Comparison of ENCODE assay signal across 11 mouse cellular contexts in genomic region chr3:145806502-145806901, GRCm38 (mm10). TPM values are rescaled to one million over a fixed set of nuclear protein-coding genes. Genes with fewer than 3 reads are reported as not detected.
DNase-seq lines count a peak whose midpoint lies in the region; ATAC-seq and TF ChIP-seq lines count a peak whose summit lies in the region.
"Had no signal": no experiment of that assay in that cellular context is flagged by ENCODE, and none has a peak within 500 bp of the region (broad histone marks: within the 10 kb centered on the region; RNA-seq: fewer than 3 reads in every experiment).

No protein-coding gene starts in this region.

- no peak overlapping the region for H3K4me3 ChIP-seq in kidney, adult 2 months (ENCODE audit: insufficient read depth, low read depth, low read length)
- no peak overlapping the region for H3K4me3 ChIP-seq in embryonic facial prominence, embryonic 12.5 days
- H3K4me3 ChIP-seq in hindbrain, embryonic 14.5 days (replicated peaks; ENCODE audit: low read length) = no peak overlapping the region
- H3K4me3 ChIP-seq in midbrain, embryonic 15.5 days = no peak overlapping the region
- H3K4me3 ChIP-seq: stomach, embryonic 15.5 days had no signal

- ATAC-seq in embryonic facial prominence, embryonic 12.5 days (ENCODE audit: insufficient number of reproducible peaks, insufficient read depth, low FRiP score, low TSS enrichment) = peak; percentile 67; the same call in 1 of the 2 replicates
- peak; percentile 64; the same call in 1 of the 2 replicates for ATAC-seq in hindbrain, embryonic 14.5 days (ENCODE audit: low FRiP score)
- no peak for ATAC-seq in midbrain, embryonic 15.5 days (replicated peaks)

- H3K9me3 ChIP-seq in embryonic facial prominence, embryonic 12.5 days = no peaks in the 10 kb centered on the region
- no peaks in the 10 kb centered on the region for H3K9me3 ChIP-seq in hindbrain, embryonic 14.5 days (ENCODE audit: control insufficient read depth, low read length)
- H3K9me3 ChIP-seq in midbrain, embryonic 15.5 days = no peaks in the 10 kb centered on the region
- H3K9me3 ChIP-seq: stomach, embryonic 15.5 days had no signal

- no peak for TF ChIP-seq POLR2A in kidney, adult 2 months (IDR thresholded peaks at IDR 0.05; ENCODE audit: low read depth, low read length)

- peaks cover 8% of the 10 kb centered on the region for H3K4me1 ChIP-seq in kidney, adult 2 months (ENCODE audit: control insufficient read depth, insufficient read depth, low read length)
- H3K4me1 ChIP-seq in embryonic facial prominence, embryonic 12.5 days = peaks cover 8% of the 10 kb centered on the region; the same call in 1 of the 2 replicates
- peaks cover 15% of the 10 kb centered on the region for H3K4me1 ChIP-seq in hindbrain, embryonic 14.5 days (replicated peaks; ENCODE audit: control insufficient read depth, insufficient read depth, low read length)
- H3K4me1 ChIP-seq in midbrain, embryonic 15.5 days = peaks cover 14% of the 10 kb centered on the region
- H3K4me1 ChIP-seq: stomach, embryonic 15.5 days had no signal

- H3K27me3 ChIP-seq in kidney, adult 2 months (replicated peaks; ENCODE audit: control insufficient read depth, insufficient read depth, low read length) = no peaks in the 10 kb centered on the region
- no peaks in the 10 kb centered on the region for H3K27me3 ChIP-seq in embryonic facial prominence, embryonic 12.5 days
- H3K27me3 ChIP-seq in hindbrain, embryonic 14.5 days (ENCODE audit: control insufficient read depth, insufficient read depth, low read length) = no peaks in the 10 kb centered on the region
- no peaks in the 10 kb centered on the region for H3K27me3 ChIP-seq in midbrain, embryonic 15.5 days (replicated peaks)
- H3K27me3 ChIP-seq: stomach, embryonic 15.5 days had no signal

- H3K36me3 ChIP-seq in kidney, adult 2 months (ENCODE audit: control insufficient read depth, insufficient read depth, low read length) = no peaks in the 10 kb centered on the region
- H3K36me3 ChIP-seq in embryonic facial prominence, embryonic 12.5 days = no peaks in the 10 kb centered on the region
- H3K36me3 ChIP-seq in hindbrain, embryonic 14.5 days (replicated peaks; ENCODE audit: control insufficient read depth, insufficient read depth) = no peaks in the 10 kb centered on the region
- H3K36me3 ChIP-seq in midbrain, embryonic 15.5 days (replicated peaks) = no peaks in the 10 kb centered on the region
- H3K36me3 ChIP-seq: stomach, embryonic 15.5 days had no signal

- no peak overlapping the region for H3K9ac ChIP-seq in embryonic facial prominence, embryonic 12.5 days
- no peak overlapping the region for H3K9ac ChIP-seq in hindbrain, embryonic 14.5 days
- no peak overlapping the region for H3K9ac ChIP-seq in midbrain, embryonic 15.5 days
- H3K9ac ChIP-seq: stomach, embryonic 15.5 days had no signal

- no peak for TF ChIP-seq CTCF in kidney, adult 2 months (conservative IDR thresholded peaks at IDR 0.05; ENCODE audit: insufficient read depth, insufficient read length, low read depth, low read length)

- H3K4me2 ChIP-seq in embryonic facial prominence, embryonic 12.5 days (replicated peaks) = 0 out of 2 replicates have a peak overlapping the region, but pooled peaks have one; percentile 10
- H3K4me2 ChIP-seq in hindbrain, embryonic 14.5 days (replicated peaks) = peak overlapping the region; percentile 22; the same call in 1 of the 2 replicates
- H3K4me2 ChIP-seq in midbrain, embryonic 15.5 days = no peak overlapping the region
- H3K4me2 ChIP-seq: stomach, embryonic 15.5 days had no signal

- 21% methylated on average over 5 of the region's 5 CpGs for WGBS in kidney, adult 2 months
- 10% methylated on average over 5 of the region's 5 CpGs for WGBS in embryonic facial prominence, embryonic 12.5 days
- 6% methylated on average over 5 of the region's 5 CpGs for WGBS in hindbrain, embryonic 14.5 days
- WGBS in midbrain, embryonic 15.5 days = 11% methylated on average over 5 of the region's 5 CpGs

- DNase-seq in kidney, adult 2 months = peak; percentile 59
- no peak for DNase-seq in kidney, postnatal 4 days
- DNase-seq in hindbrain, embryonic 14.5 days (ENCODE audit: low spot score) = no peak
- DNase-seq in thymus, postnatal 10 days (ENCODE audit: low spot score in 2 of 2) = no peak
- DNase-seq in lung, postnatal 14 days = no peak
- DNase-seq in adrenal gland, postnatal 36 days = no peak
- DNase-seq: cerebellum, adult 9-11 months; gastrocnemius, postnatal 36 days had no signal

- H3K27ac ChIP-seq in kidney, adult 2 months (ENCODE audit: insufficient read depth, low read depth, low read length) = no peak overlapping the region
- H3K27ac ChIP-seq in embryonic facial prominence, embryonic 12.5 days = no peak overlapping the region
- peak overlapping the region; percentile 41; the same call in 1 of the 2 replicates for H3K27ac ChIP-seq in hindbrain, embryonic 14.5 days
- 0 out of 2 replicates have a peak overlapping the region, but pooled peaks have one; percentile 34 for H3K27ac ChIP-seq in midbrain, embryonic 15.5 days
- H3K27ac ChIP-seq: stomach, embryonic 15.5 days had no signal

RNA-seq across cellular contexts. Expression of gene Ddah1, which starts 48.0 kb away (rescaled TPM):
- polyA plus RNA-seq in kidney, adult 2 months (2012; rRNA removed) = 143 and 159 TPM in 2 replicates
- 38.8 and 41.3 TPM in 2 replicates for polyA plus RNA-seq in embryonic facial prominence, embryonic 12.5 days (2016; fragmentation: Nextera tagmentation; extraction: Ambion mirVana)
- polyA plus RNA-seq in hindbrain, embryonic 14.5 days (2014; fragmentation: Nextera tagmentation; extraction: Ambion mirVana) = 102 and 117 TPM in 2 replicates
- 135 and 137 TPM in 2 replicates for polyA plus RNA-seq in midbrain, embryonic 15.5 days (2015; fragmentation: Nextera tagmentation; extraction: Ambion mirVana)
- total RNA-seq in adrenal gland, postnatal 36 days (2021) = 1 to 10 TPM; 2.4 TPM

Comparison
In these comparisons a context has a peak if more than half of its experiments do, and no peak if none do; other contexts are left out.
1. H3K27ac ChIP-seq: peak in hindbrain, embryonic 14.5 days (single experiment) and midbrain, embryonic 15.5 days (single experiment); none in kidney, adult 2 months (single experiment) and embryonic facial prominence, embryonic 12.5 days (single experiment).